Mouse (Mus musculus) cerebellum, adult 2 months (tissue): Measurements from ENCODE around the gene Phf13. TPM values are rescaled to one million over a fixed set of nuclear protein-coding genes. Genes with fewer than 3 reads are reported as not detected.
A peak's percentile ranks its signal among the peaks of the same experiment; 100 is the strongest.

Experiments
- DNase-seq, 2 experiments: peaks; one replicate each; pipeline ENCODE4 v3.0.0; 2021
- H3K27ac ChIP-seq: fragments of 200-500 bp; 2 replicates; pipeline ENCODE4 v1.5.1; 2012; ENCODE audit warnings: low read length, control low read depth, inconsistent platforms; ENCODE audit not compliant: insufficient read depth
- H3K27me3 ChIP-seq: fragments of 200-500 bp; 2 replicates; pipeline ENCODE4 v1.6.1; 2012; ENCODE audit warnings: inconsistent platforms, mild to moderate bottlenecking, low read length, moderate library complexity; ENCODE audit not compliant: control insufficient read depth, insufficient read depth
- H3K4me1 ChIP-seq: fragments of 200-500 bp; 2 replicates; pipeline ENCODE4 v1.6.1; 2011; ENCODE audit warnings: low read length; ENCODE audit not compliant: control insufficient read depth, insufficient read depth
- H3K4me3 ChIP-seq: fragments of 200-500 bp; replicated peaks from 2 replicates; pipeline ENCODE3; 2011; ENCODE audit warnings: mild to moderate bottlenecking, low read depth, low read length, control low read depth; ENCODE audit not compliant: insufficient read depth
- CTCF ChIP-seq: fragments of 200-500 bp; IDR thresholded peaks from 2 replicates; pipeline ENCODE4 v1.5.1; 2011; ENCODE audit warnings: low read depth, mild to moderate bottlenecking, control low read depth, low read length, moderate library complexity, borderline replicate concordance; ENCODE audit not compliant: insufficient read depth
- POLR2A ChIP-seq: fragments of 200-500 bp; IDR thresholded peaks from 2 replicates; pipeline ENCODE4 v1.6.1; 2011; ENCODE audit warnings: low read length, control low read depth, borderline replicate concordance; ENCODE audit not compliant: insufficient read depth
- WGBS: fragments of 180-500 bp; shearing (Covaris S2); methylation state at CpG from one replicate; pipeline ENCODE4 v1.1.7; 2018; 5-methylcytosine and 5-hydroxymethylcytosine counted together
- polyA plus RNA-seq: library from polyadenylated mRNA; depleted of rRNA; stranded (reverse); fragments of >200 nt; gene quantifications from 2 replicates; pipeline ENCODE4 v1.2.3, GENCODE M21; 2012; rRNA removed

Phf13 gene
- polyA plus RNA-seq, 1 experiment, result 8.3 TPM

DNA sequence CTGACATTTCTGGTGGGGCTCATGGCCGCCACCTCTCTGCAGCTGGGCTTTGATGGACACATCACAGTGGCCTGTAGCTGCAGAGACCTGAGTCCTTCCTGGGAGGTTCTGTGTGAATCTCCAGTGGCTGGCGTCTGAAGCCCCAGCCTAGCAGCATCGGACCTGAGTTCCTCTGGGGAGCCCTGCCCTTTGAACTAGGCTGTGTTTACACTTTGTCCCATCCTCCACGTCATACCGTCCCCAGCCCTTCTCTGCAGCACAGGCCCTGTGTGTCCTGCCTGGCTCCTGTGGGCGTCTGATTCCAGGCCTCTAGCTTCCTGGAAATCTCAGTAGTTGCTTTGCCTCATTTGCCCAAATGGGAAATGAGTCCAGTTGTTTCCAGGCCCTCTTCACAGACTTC is 42.8 kb downstream of the Phf13 start:
- Histone ChIP-seq H3K27me3 (no peaks in the 10 kb centered on the region), H3K27ac (no peak overlapping the region), H3K4me3 (no peak overlapping the region), H3K4me1 (peaks cover 18% of the 10 kb centered on the region)
- DNase-seq, result no peak
- TF ChIP-seq CTCF (no peak), POLR2A (no peak)
- 91% methylated on average over 6 of the region's 6 CpGs for WGBS

GRCm38 (mm10) chr4:151948497-151949471 is 47.3 kb downstream of the Phf13 start:
- peak; percentile 54 to 55 for DNase-seq
- Histone ChIP-seq H3K27ac (peak overlapping the region; percentile 37; the same call in 1 of the 2 replicates), H3K4me3 (no peak overlapping the region), H3K27me3 (no peaks in the 10 kb centered on the region), H3K4me1 (peaks cover 18% of the 10 kb centered on the region)
- WGBS, result 34% methylated on average over 14 of the region's 14 CpGs
- TF ChIP-seq POLR2A, result no peak

DNA sequence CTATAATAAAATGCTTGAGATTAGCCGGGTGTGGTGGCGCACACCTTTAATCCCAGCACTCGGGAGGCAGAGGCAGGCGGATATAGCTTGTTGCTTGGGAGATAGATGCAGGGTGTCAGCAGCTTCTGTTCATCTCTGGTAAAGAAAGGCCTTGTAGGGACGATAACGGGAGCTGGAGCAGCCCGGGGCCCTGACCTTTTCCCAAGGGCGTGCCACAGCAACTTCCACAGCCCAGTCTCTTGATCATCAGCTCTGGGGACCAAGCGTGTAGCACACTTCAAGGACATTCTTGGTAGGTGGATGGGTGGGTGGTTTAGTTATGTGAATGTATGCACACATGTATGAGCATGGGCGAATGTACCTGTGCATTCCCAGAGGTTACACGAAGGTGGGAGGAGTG is 49.8 kb downstream of the Phf13 start:
- WGBS, result 93% methylated on average over 11 of the region's 11 CpGs
- Histone ChIP-seq H3K27ac (no peak overlapping the region), H3K27me3 (no peaks in the 10 kb centered on the region)

More for the DNA sequence above, 49.8 kb downstream of the Phf13 start:
- DNase-seq, result no peak
- Histone ChIP-seq H3K4me3 (no peak overlapping the region), H3K4me1 (peaks cover 18% of the 10 kb centered on the region)
- no peak for TF ChIP-seq POLR2A
- TF ChIP-seq CTCF, result no peak

Other genes with a start within 250 kb of the Phf13 start
- 155 and 168 TPM in 2 replicates for gene Camta1, start 134.4 kb downstream of the Phf13 start, polyA plus RNA-seq
- 73.2 and 77.0 TPM in 2 replicates for gene Dnajc11, start 62.6 kb downstream of the Phf13 start, polyA plus RNA-seq
- 42.7 and 43.3 TPM in 2 replicates for gene Thap3, start 7.3 kb downstream of the Phf13 start, polyA plus RNA-seq
- 14.5 and 14.7 TPM in 2 replicates for gene Klhl21, start 12.5 kb upstream of the Phf13 start, polyA plus RNA-seq
- gene Zbtb48, start 31.4 kb upstream of the Phf13 start, polyA plus RNA-seq, result 20.1 and 24.3 TPM in 2 replicates
- 0.10 and 0.27 TPM in 2 replicates for gene Tas1r1, start 42.3 kb upstream of the Phf13 start, polyA plus RNA-seq
- gene Nol9, start 43.1 kb upstream of the Phf13 start, polyA plus RNA-seq, result 15.1 and 16.5 TPM in 2 replicates
- gene Plekhg5, start 76.2 kb upstream of the Phf13 start, polyA plus RNA-seq, result 11.1 and 11.8 TPM in 2 replicates
- 1.2 and 1.4 TPM in 2 replicates for gene Tnfrsf25, start 119.7 kb upstream of the Phf13 start, polyA plus RNA-seq
- 7.1 and 8.3 TPM in 2 replicates for gene Espn, start 156.1 kb upstream of the Phf13 start, polyA plus RNA-seq
- gene Hes2, start 162.6 kb upstream of the Phf13 start, polyA plus RNA-seq, result not detected in 2 replicates
- gene Acot7, start 181.9 kb upstream of the Phf13 start, polyA plus RNA-seq, result 508 and 523 TPM in 2 replicates